8 mouse cellular contexts compared by ENCODE assay signal in genomic region chr3:131975940-131976628, GRCm38 (mm10).
DNase-seq lines count a peak whose midpoint lies in the region; ATAC-seq lines count a peak whose summit lies in the region.

No protein-coding gene starts in this region.

- 0 out of 2 replicates have a peak, but pooled peaks cover 4% of the 10 kb centered on the region for H3K9me3 ChIP-seq in limb, embryonic 13.5 days
- H3K9me3 ChIP-seq in neural tube, embryonic 11.5 days (ENCODE audit: control insufficient read depth, low read length), result no peaks in the 10 kb centered on the region

- ATAC-seq in granulocyte monocyte progenitor cell, adult 5-6 weeks (replicated peaks; ENCODE audit: poor library complexity, severe bottlenecking), result peak; percentile 99
- peak; percentile 81; the same call in 1 of the 2 replicates for ATAC-seq in limb, embryonic 13.5 days (ENCODE audit: low FRiP score, low read depth)
- ATAC-seq in neural tube, embryonic 11.5 days (ENCODE audit: insufficient read depth, low FRiP score, low TSS enrichment), result peak; percentile 83

- no peak overlapping the region for H3K27ac ChIP-seq in limb, embryonic 13.5 days
- H3K27ac ChIP-seq in neural tube, embryonic 11.5 days (ENCODE audit: low read depth, low read length), result no peak overlapping the region

- WGBS in limb, embryonic 13.5 days, result 36% methylated on average over 7 of the region's 7 CpGs
- WGBS in neural tube, embryonic 11.5 days, result 41% methylated on average over 7 of the region's 7 CpGs

- no peaks in the 10 kb centered on the region for H3K36me3 ChIP-seq in limb, embryonic 13.5 days
- no peaks in the 10 kb centered on the region for H3K36me3 ChIP-seq in neural tube, embryonic 11.5 days (ENCODE audit: control insufficient read depth, insufficient read depth, low read length)

- no peaks in the 10 kb centered on the region for H3K27me3 ChIP-seq in limb, embryonic 13.5 days
- H3K27me3 ChIP-seq in neural tube, embryonic 11.5 days (ENCODE audit: control insufficient read depth, insufficient read depth, low read length), result no peaks in the 10 kb centered on the region

- H3K4me1 ChIP-seq in limb, embryonic 13.5 days, result peaks cover 3% of the 10 kb centered on the region; the same call in 1 of the 2 replicates
- no peaks in the 10 kb centered on the region for H3K4me1 ChIP-seq in neural tube, embryonic 11.5 days (ENCODE audit: control insufficient read depth, insufficient read depth, low read length)

- no peak overlapping the region for H3K4me3 ChIP-seq in limb, embryonic 13.5 days
- H3K4me3 ChIP-seq in neural tube, embryonic 11.5 days (ENCODE audit: low read depth, low read length), result no peak overlapping the region

- no peak overlapping the region for H3K4me2 ChIP-seq in limb, embryonic 13.5 days (replicated peaks)
- H3K4me2 ChIP-seq in neural tube, embryonic 11.5 days (ENCODE audit: low read depth), result no peak overlapping the region

- no peak overlapping the region for H3K9ac ChIP-seq in limb, embryonic 13.5 days
- H3K9ac ChIP-seq in neural tube, embryonic 11.5 days (ENCODE audit: low read length), result no peak overlapping the region

- DNase-seq in urinary bladder, adult 18-20 months (ENCODE audit: low spot score in 2 of 2), result peak; percentile 8 to 12
- DNase-seq in urinary bladder, adult 2 months (ENCODE audit: low spot score), result no peak
- peak; percentile 22 to 39 for DNase-seq in cerebellum, postnatal 36 days
- peak; percentile 74 for DNase-seq in kidney, adult 9 months
- peak; percentile 65 for DNase-seq in neural tube, embryonic 11.5 days (ENCODE audit: low spot score)
- DNase-seq in T-cell, adult 2 months (ENCODE audit: low spot score), result no peak

Comparison
In these comparisons a context has a peak if more than half of its experiments do, and no peak if none do; other contexts are left out.
1. DNase-seq: peak in urinary bladder, adult 18-20 months (2 of 2), cerebellum, postnatal 36 days (2 of 2), kidney, adult 9 months (single experiment) and neural tube, embryonic 11.5 days (single experiment); none in urinary bladder, adult 2 months (single experiment) and T-cell, adult 2 months (single experiment).
2. Peak in every context shown above with its lines, with median percentiles within 50 percentile points of each other: ATAC-seq.